Mouse (Mus musculus) thymus, adult 18-20 months (tissue): Measurements from ENCODE around the gene Adora1.

ENCODE experiments used
- DNase-seq, 2 experiments: peaks; one replicate each; pipeline ENCODE4 v3.0.0; 2022; ENCODE audit warnings: mixed read lengths in 2 of 2

Adora1 gene

GRCm38 (mm10) chr1:134237438-134237837 lies 2.2 kb upstream of the Adora1 start:
- no peak for DNase-seq

- no peak for DNase-seq
Measured at GRCm38 (mm10) chr1:134236142-134236541, 911 bp upstream of the Adora1 start.

- DNase-seq: no peak
Measured at GRCm38 (mm10) chr1:134234455-134235390, 508 bp downstream of the Adora1 start.

- DNase-seq: no peak
Measured at GRCm38 (mm10) chr1:134233681-134234454, 1.4 kb downstream of the Adora1 start.

- DNase-seq: no peak
Measured at GRCm38 (mm10) chr1:134232778-134233531, 2.3 kb downstream of the Adora1 start.

GRCm38 (mm10) chr1:134232326-134232725 lies 2.9 kb downstream of the Adora1 start:
- DNase-seq: no peak

GRCm38 (mm10) chr1:134231681-134232080 lies 3.5 kb downstream of the Adora1 start:
- DNase-seq: no peak

GRCm38 (mm10) chr1:134231270-134231669 lies 4.0 kb downstream of the Adora1 start:
- no peak for DNase-seq

GRCm38 (mm10) chr1:134230638-134231228 lies 4.5 kb downstream of the Adora1 start:
- DNase-seq: no peak

GRCm38 (mm10) chr1:134229806-134230575 lies 5.2 kb downstream of the Adora1 start:
- no peak for DNase-seq

GRCm38 (mm10) chr1:134226739-134227138 lies 8.5 kb downstream of the Adora1 start:
- DNase-seq: no peak

- DNase-seq: no peak
Measured at GRCm38 (mm10) chr1:134225375-134225774, 9.9 kb downstream of the Adora1 start.

GRCm38 (mm10) chr1:134224649-134225227 lies 10.5 kb downstream of the Adora1 start:
- DNase-seq: no peak

- no peak for DNase-seq
Measured at GRCm38 (mm10) chr1:134222122-134223055, 12.8 kb downstream of the Adora1 start.

GRCm38 (mm10) chr1:134221172-134221571 lies 14.1 kb downstream of the Adora1 start:
- no peak for DNase-seq

GRCm38 (mm10) chr1:134219608-134220007 lies 15.6 kb downstream of the Adora1 start:
- DNase-seq: no peak

- no peak for DNase-seq
Measured at GRCm38 (mm10) chr1:134217942-134218341, 17.3 kb downstream of the Adora1 start.

- no peak for DNase-seq
Measured at GRCm38 (mm10) chr1:134217028-134217481, 18.2 kb downstream of the Adora1 start.

- no peak for DNase-seq
Measured at GRCm38 (mm10) chr1:134216629-134216971, 18.6 kb downstream of the Adora1 start.
